Mouse (Mus musculus) bone marrow, adult 2 months (tissue): ENCODE results near the gene Phldb2.

Experiments used
- CTCF ChIP-seq: fragments of 200-500 bp; IDR thresholded peaks from 2 replicates; pipeline ENCODE4 v1.5.1; 2011; ENCODE audit warnings: low read length, control low read depth; ENCODE audit not compliant: control insufficient read depth, insufficient read depth
- POLR2A ChIP-seq: fragments of 200-500 bp; IDR thresholded peaks from 2 replicates; pipeline ENCODE4 v1.6.1; 2011; ENCODE audit warnings: low read depth, mild to moderate bottlenecking, control low read depth, low read length, borderline replicate concordance; ENCODE audit not compliant: control insufficient read depth

DNA sequence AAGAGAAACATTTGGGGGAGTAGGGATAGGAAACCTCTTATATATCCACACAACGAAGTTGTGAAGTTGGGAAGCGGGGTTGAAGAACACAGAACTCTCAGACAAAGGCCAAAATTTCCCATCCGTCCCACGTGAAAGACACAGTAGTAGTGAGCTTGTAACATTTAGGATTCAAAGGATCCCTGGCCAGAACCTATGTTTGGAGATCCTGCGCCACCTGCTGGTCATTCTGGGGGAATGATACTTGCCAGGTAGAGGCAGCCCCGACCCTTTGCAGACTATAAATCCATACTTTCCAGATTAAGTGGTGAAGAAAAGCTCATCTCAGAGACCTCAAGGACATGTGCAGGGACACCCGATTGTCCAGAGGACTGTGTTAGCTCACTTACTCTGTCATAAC, 14.1 kb upstream of the Phldb2 start:
- TF ChIP-seq CTCF (peak; percentile 76), POLR2A (no peak)
